Mouse (Mus musculus) heart, postnatal 0 days (tissue): ENCODE data around the gene Nln. TPM values are rescaled to one million over a fixed set of nuclear protein-coding genes. Genes with fewer than 3 reads are reported as not detected.

Source experiments
- ATAC-seq: fragments of 200-750 bp; cut with Nextera tagmentation; 2 replicates; pipeline ENCODE4 v1.8.0; 2017; ENCODE audit warnings: low read depth, moderate number of reproducible peaks, moderate library complexity; ENCODE audit not compliant: insufficient read depth
- DNase-seq: peaks from one replicate; pipeline ENCODE4 v3.0.0-alpha.2; 2016; ENCODE audit warnings: low spot score
- H3K27ac ChIP-seq: fragments of 300-500 bp; sonication (generic); 2 replicates; pipeline ENCODE4 v1.5.1; 2014; ENCODE audit warnings: low read depth, mild to moderate bottlenecking
- H3K27me3 ChIP-seq: fragments of 300-500 bp; sonication (generic); 2 replicates; pipeline ENCODE4 v1.6.1; 2014; ENCODE audit warnings: low read length, mixed read lengths; ENCODE audit not compliant: control insufficient read depth, insufficient read depth
- H3K36me3 ChIP-seq: fragments of 300-500 bp; sonication (generic); replicated peaks from 2 replicates; pipeline ENCODE4 v1.6.1; 2014; ENCODE audit warnings: low read length, mixed read lengths; ENCODE audit not compliant: control insufficient read depth, insufficient read depth
- H3K4me1 ChIP-seq: fragments of 300-500 bp; sonication (generic); 2 replicates; pipeline ENCODE4 v1.6.1; 2014; ENCODE audit warnings: antibody characterized with exemption; ENCODE audit not compliant: control insufficient read depth, insufficient read depth
- H3K4me2 ChIP-seq: fragments of 300-500 bp; sonication (generic); 2 replicates; pipeline ENCODE4 v1.6.1; 2014; ENCODE audit warnings: low read depth, mild to moderate bottlenecking, low read length, moderate library complexity
- H3K4me3 ChIP-seq: fragments of 300-500 bp; sonication (generic); 2 replicates; pipeline ENCODE4 v1.5.1; 2014; ENCODE audit warnings: low read depth, low read length
- H3K9ac ChIP-seq: fragments of 300-500 bp; sonication (generic); replicated peaks from 2 replicates; pipeline ENCODE4 v1.6.1; 2014; ENCODE audit warnings: low read depth, low read length, mixed read lengths
- H3K9me3 ChIP-seq: fragments of 300-500 bp; sonication (generic); replicated peaks from 2 replicates; pipeline ENCODE4 v1.6.1; 2016; ENCODE audit warnings: low read length; ENCODE audit not compliant: control insufficient read depth
- CTCF ChIP-seq: IDR thresholded peaks from 2 replicates; pipeline ENCODE4 v1.5.1; 2016; ENCODE audit warnings: antibody characterized with exemption, control low read depth, low read depth
- EP300 ChIP-seq: IDR thresholded peaks from 2 replicates; pipeline ENCODE4 v1.6.1; 2016; ENCODE audit warnings: antibody characterized with exemption, low read depth
- WGBS: fragments of 180-500 bp; shearing (Covaris S2); extraction: QIAGEN DNeasy Blood & Tissue Kit; methylation state at CpG from one replicate; pipeline ENCODE4 v1.1.7; 2014; 5-methylcytosine and 5-hydroxymethylcytosine counted together
- polyA plus RNA-seq: library from polyadenylated mRNA; unstranded; fragments of >200 nt; fragmentation: Nextera tagmentation; extraction: Ambion mirVana; gene quantifications from 2 replicates; pipeline ENCODE4 v1.2.1, GENCODE M21; 2015
- total RNA-seq: library from RNA; depleted of rRNA; stranded (reverse); fragments of >200 nt; gene quantifications from 2 replicates; pipeline ENCODE4 v1.2.3, GENCODE M21; 2014; ENCODE audit warnings: low replicate concordance; rRNA removed

Nln gene
- total and polyA plus RNA-seq, 2 experiments from 2014 or later = 16.2 to 42.2 TPM

DNA sequence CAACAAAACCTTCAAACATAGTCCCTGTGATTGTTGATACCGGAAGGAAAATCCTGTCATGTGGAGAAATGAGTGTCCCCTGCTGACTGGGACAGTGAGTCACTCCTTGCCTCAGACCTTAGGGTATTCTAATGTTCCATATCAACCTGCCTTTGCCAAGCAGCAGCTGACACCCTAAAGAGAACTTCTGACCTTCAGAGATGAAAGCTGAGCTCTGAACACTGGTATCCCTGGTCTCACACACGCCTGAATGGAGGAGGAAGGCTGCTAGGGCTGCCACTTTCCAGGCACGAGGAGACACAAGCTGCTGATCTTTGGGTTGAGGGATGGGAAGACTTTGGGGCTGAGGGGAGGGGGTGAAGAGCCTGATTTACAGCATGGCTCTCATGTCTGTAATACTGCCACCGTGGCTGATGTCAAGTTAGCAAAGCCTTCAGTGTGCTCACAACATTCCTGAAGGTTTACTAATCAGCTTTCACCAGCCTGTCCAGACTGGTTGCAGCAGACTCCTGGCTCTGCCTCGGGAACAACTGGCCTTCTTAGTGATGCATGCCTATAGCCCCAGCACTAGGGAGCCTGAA is 131.0 kb downstream of the Nln start:
- Histone ChIP-seq H3K4me1 (peaks cover 18% of the 10 kb centered on the region; the same call in 1 of the 2 replicates), H3K4me3 (no peak overlapping the region), H3K27me3 (no peaks in the 10 kb centered on the region), H3K27ac (peak overlapping the region; percentile 85), H3K9me3 (no peaks in the 10 kb centered on the region), H3K36me3 (no peaks in the 10 kb centered on the region), H3K4me2 (no peak overlapping the region), H3K9ac (no peak overlapping the region; the same call in 1 of the 2 replicates)
- TF ChIP-seq CTCF (no peak), EP300 (no peak)
- WGBS = 19% methylated on average over 5 of the region's 5 CpGs
- DNase-seq (peak; percentile 71), ATAC-seq (peak; percentile 91)

DNA sequence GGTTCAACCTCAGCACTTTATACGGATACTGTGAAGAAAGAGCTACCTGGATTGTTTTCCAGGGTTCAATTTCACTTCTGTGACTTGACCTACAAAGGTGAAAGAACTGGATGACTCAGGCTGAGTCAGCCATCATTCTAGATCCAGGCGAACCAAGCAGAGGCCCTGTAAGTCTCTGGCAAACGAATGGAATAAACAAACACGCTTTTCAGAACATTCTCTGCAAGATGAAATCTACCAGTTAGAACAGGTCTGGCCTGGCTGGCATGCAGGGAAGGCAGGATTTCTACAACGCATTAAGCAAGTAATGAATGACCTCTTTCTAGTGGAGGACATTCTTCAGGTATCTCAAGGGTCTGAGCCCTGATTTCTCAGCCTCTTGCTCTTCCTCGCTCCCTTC is 131.6 kb downstream of the Nln start:
- H3K9ac ChIP-seq = no peak overlapping the region
- peaks cover 18% of the 10 kb centered on the region; the same call in 1 of the 2 replicates for H3K4me1 ChIP-seq
- no peaks in the 10 kb centered on the region for H3K9me3 ChIP-seq
- peak overlapping the region; percentile 85 for H3K27ac ChIP-seq
- no peak for TF ChIP-seq CTCF
- no peak for TF ChIP-seq EP300
- no peaks in the 10 kb centered on the region for H3K36me3 ChIP-seq
- H3K4me2 ChIP-seq = no peak overlapping the region
- H3K4me3 ChIP-seq = no peak overlapping the region
- WGBS = 61% methylated on average over 6 of the region's 6 CpGs
- ATAC-seq (peak; percentile 15; the same call in 1 of the 2 replicates), DNase-seq (no peak)
- no peaks in the 10 kb centered on the region for H3K27me3 ChIP-seq

DNA sequence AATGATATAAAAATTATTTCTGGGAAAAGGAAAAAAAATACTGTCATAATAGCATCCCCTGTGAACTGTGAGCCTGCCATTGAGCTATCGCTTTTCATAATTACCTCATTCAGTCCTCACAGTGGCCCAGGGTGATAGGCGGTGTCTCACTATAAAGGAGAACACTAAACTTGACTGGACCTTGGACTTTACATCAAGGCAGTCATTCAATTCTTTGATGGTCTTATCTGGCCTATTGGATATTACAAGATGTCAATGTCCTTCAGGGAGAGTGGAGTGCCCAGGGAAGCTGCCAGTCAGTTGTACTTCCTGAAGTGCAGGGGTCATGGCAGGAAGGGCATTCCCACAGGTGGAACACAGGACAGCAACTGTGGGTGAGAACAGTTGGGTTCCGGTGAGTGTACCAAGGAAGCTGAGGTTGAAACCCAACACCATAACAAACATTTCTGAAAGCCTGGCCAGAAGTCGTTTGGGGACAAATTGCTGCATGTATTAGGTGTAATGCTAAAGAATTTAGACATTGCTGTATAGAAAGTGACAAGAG is 133.2 kb downstream of the Nln start:
- no peak for ATAC-seq
- 82% methylated on average over 4 of the region's 4 CpGs for WGBS
- H3K27me3 ChIP-seq = no peaks in the 10 kb centered on the region
- no peak for TF ChIP-seq CTCF
- TF ChIP-seq EP300 = no peak
- H3K4me3 ChIP-seq = no peak overlapping the region
- no peaks in the 10 kb centered on the region for H3K36me3 ChIP-seq
- peaks cover 18% of the 10 kb centered on the region; the same call in 1 of the 2 replicates for H3K4me1 ChIP-seq
- H3K9ac ChIP-seq = no peak overlapping the region
- no peak overlapping the region for H3K4me2 ChIP-seq
- H3K27ac ChIP-seq = no peak overlapping the region
- no peak for DNase-seq
- H3K9me3 ChIP-seq = no peaks in the 10 kb centered on the region

DNA sequence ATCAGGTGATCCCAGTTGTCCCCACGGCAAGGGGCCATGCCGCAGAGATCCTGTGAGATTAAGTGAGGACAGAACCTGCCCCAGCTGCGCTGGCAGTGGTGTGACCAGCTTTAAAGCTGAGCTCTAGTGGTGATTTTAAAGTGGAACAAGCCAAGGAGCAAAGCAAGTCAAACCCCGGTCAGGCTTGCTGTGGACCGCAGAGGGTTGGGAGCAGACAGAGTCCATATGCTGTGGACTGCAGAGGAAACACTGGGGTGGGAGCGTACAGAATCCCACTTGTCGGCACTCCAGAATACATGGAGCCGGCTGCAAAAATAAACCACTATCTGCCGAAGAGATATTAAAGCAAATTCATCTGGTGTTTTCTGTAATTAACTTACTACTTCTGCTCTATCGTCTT is 134.3 kb downstream of the Nln start:
- no peaks in the 10 kb centered on the region for H3K27me3 ChIP-seq
- H3K9ac ChIP-seq = no peak overlapping the region
- no peaks in the 10 kb centered on the region for H3K9me3 ChIP-seq
- no peak overlapping the region; the same call in 1 of the 2 replicates for H3K4me2 ChIP-seq
- WGBS = 36% methylated on average over 10 of the region's 10 CpGs
- H3K4me1 ChIP-seq = peaks cover 22% of the 10 kb centered on the region; the same call in 1 of the 2 replicates
- TF ChIP-seq EP300 (no peak), CTCF (no peak)
- H3K27ac ChIP-seq = no peak overlapping the region; the same call in 1 of the 2 replicates
- DNase-seq = no peak
- ATAC-seq = peak; percentile 31; the same call in 1 of the 2 replicates
- H3K4me3 ChIP-seq = no peak overlapping the region
- H3K36me3 ChIP-seq = no peaks in the 10 kb centered on the region

GRCm38 (mm10) chr13:103973977-103974376 is 135.4 kb downstream of the Nln start:
- Histone ChIP-seq H3K27me3 (no peaks in the 10 kb centered on the region), H3K4me3 (no peak overlapping the region), H3K27ac (no peak overlapping the region), H3K4me2 (no peak overlapping the region), H3K9ac (no peak overlapping the region), H3K9me3 (no peaks in the 10 kb centered on the region), H3K4me1 (peaks cover 22% of the 10 kb centered on the region; the same call in 1 of the 2 replicates), H3K36me3 (no peaks in the 10 kb centered on the region)
- DNase-seq = no peak
- no peak for ATAC-seq
- 55% methylated on average over 5 of the region's 5 CpGs for WGBS
- no peak for TF ChIP-seq EP300
- TF ChIP-seq CTCF = no peak

Other genes with a start within 250 kb of the Nln start
- gene Erbin, start 189.1 kb downstream of the Nln start, total RNA-seq = 30.2 and 44.3 TPM in 2 replicates
- 8.9 and 10.9 TPM in 2 replicates for gene Erbin, start 189.1 kb downstream of the Nln start, polyA plus RNA-seq
- 1.1 and 1.6 TPM in 2 replicates for gene Sgtb, start 127 bp upstream of the Nln start, total RNA-seq
- 1.1 TPM in 2 replicates for gene Sgtb, start 127 bp upstream of the Nln start, polyA plus RNA-seq
- gene Trappc13, start 68.9 kb upstream of the Nln start, total RNA-seq = 28.3 and 35.4 TPM in 2 replicates
- 33.1 and 38.8 TPM in 2 replicates for gene Trappc13, start 68.9 kb upstream of the Nln start, polyA plus RNA-seq
- 16.8 and 20.6 TPM in 2 replicates for gene Trim23, start 69.2 kb upstream of the Nln start, total RNA-seq
- gene Trim23, start 69.2 kb upstream of the Nln start, polyA plus RNA-seq = 13.2 and 14.3 TPM in 2 replicates
- 0.19 and 4.5 TPM in 2 replicates for gene Cenpk, start 119.0 kb upstream of the Nln start, total RNA-seq
- 17.3 and 18.2 TPM in 2 replicates for gene Cenpk, start 119.0 kb upstream of the Nln start, polyA plus RNA-seq
- gene Ppwd1, start 119.2 kb upstream of the Nln start, total RNA-seq = 2.1 and 4.8 TPM in 2 replicates
- 5.4 and 5.8 TPM in 2 replicates for gene Ppwd1, start 119.2 kb upstream of the Nln start, polyA plus RNA-seq
- gene Adamts6, start 178.2 kb upstream of the Nln start, total RNA-seq = 20.6 and 21.8 TPM in 2 replicates
- gene Adamts6, start 178.2 kb upstream of the Nln start, polyA plus RNA-seq = 2.0 and 2.7 TPM in 2 replicates